Mouse (Mus musculus): ENCODE data around the gene Cldn6. TPM values are rescaled to one million over a fixed set of nuclear protein-coding genes. Genes with fewer than 3 reads are reported as not detected.

The Cldn6 gene
- polyA plus RNA-seq, 1 experiment from 2014 or later = 0.42 TPM

GRCm38 (mm10) chr17:23654001-23654400, 25.0 kb upstream of the Cldn6 start:
- H3K9ac ChIP-seq (ENCODE audit: low read length) = no peak overlapping the region
- 49% methylated on average over 6 of the region's 6 CpGs for WGBS
- no peak overlapping the region for H3K27ac ChIP-seq (replicated peaks in 1 of 2; ENCODE audit: control insufficient read depth in 1 of 2, insufficient read depth in 1 of 2, low read depth in 2 of 2, low read length in 2 of 2)
- no peaks in the 10 kb centered on the region for H3K9me3 ChIP-seq (ENCODE audit: control insufficient read depth, low read length)
- H3K4me3 ChIP-seq (ENCODE audit: control insufficient read depth in 1 of 2, insufficient read depth in 1 of 2, low read depth in 1 of 2, low read length in 2 of 2) = no peak overlapping the region
- H3K4me2 ChIP-seq (ENCODE audit: low read length) = no peak overlapping the region
- H3K4me1 ChIP-seq (ENCODE audit: control insufficient read depth in 2 of 2, insufficient read depth in 2 of 2, low read length in 2 of 2) = no peaks in the 10 kb centered on the region
- no peak for ATAC-seq (ENCODE audit: insufficient number of reproducible peaks, insufficient read depth, low FRiP score, low read depth)
- peaks cover 6% of the 10 kb centered on the region; the same call in 1 of the 2 replicates for H3K27me3 ChIP-seq (ENCODE audit: control insufficient read depth, insufficient read depth, low read length)
- H3K36me3 ChIP-seq (ENCODE audit: control insufficient read depth, insufficient read depth, low read length) = no peaks in the 10 kb centered on the region

GRCm38 (mm10) chr17:23654410-23654809, 24.6 kb upstream of the Cldn6 start:
- H3K36me3 ChIP-seq (ENCODE audit: control insufficient read depth, insufficient read depth, low read length) = no peaks in the 10 kb centered on the region
- H3K9me3 ChIP-seq (ENCODE audit: control insufficient read depth, low read length) = no peaks in the 10 kb centered on the region
- WGBS = 53% methylated on average over 2 of the region's 2 CpGs
- H3K9ac ChIP-seq (ENCODE audit: low read length) = no peak overlapping the region
- H3K27me3 ChIP-seq (ENCODE audit: control insufficient read depth, insufficient read depth, low read length) = peaks cover 10% of the 10 kb centered on the region
- no peaks in the 10 kb centered on the region for H3K4me1 ChIP-seq (ENCODE audit: control insufficient read depth in 2 of 2, insufficient read depth in 2 of 2, low read length in 2 of 2)
- H3K4me3 ChIP-seq (ENCODE audit: control insufficient read depth in 1 of 2, insufficient read depth in 1 of 2, low read depth in 1 of 2, low read length in 2 of 2) = no peak overlapping the region
- H3K27ac ChIP-seq (replicated peaks in 1 of 2; ENCODE audit: control insufficient read depth in 1 of 2, insufficient read depth in 1 of 2, low read depth in 2 of 2, low read length in 2 of 2) = no peak overlapping the region
- no peak overlapping the region for H3K4me2 ChIP-seq (ENCODE audit: low read length)
- no peak for ATAC-seq (ENCODE audit: insufficient number of reproducible peaks, insufficient read depth, low FRiP score, low read depth)

- no peak for ATAC-seq (ENCODE audit: insufficient number of reproducible peaks, insufficient read depth, low FRiP score, low read depth)
- no peaks in the 10 kb centered on the region for H3K9me3 ChIP-seq (ENCODE audit: control insufficient read depth, low read length)
- H3K36me3 ChIP-seq (ENCODE audit: control insufficient read depth, insufficient read depth, low read length) = no peaks in the 10 kb centered on the region
- peaks cover 48% of the 10 kb centered on the region for H3K27me3 ChIP-seq (ENCODE audit: control insufficient read depth, insufficient read depth, low read length)
- H3K4me3 ChIP-seq (ENCODE audit: control insufficient read depth in 1 of 2, insufficient read depth in 1 of 2, low read depth in 1 of 2, low read length in 2 of 2) = no peak overlapping the region
- WGBS = 73% methylated on average over 3 of the region's 3 CpGs
- no peak overlapping the region for H3K27ac ChIP-seq (replicated peaks in 1 of 2; ENCODE audit: control insufficient read depth in 1 of 2, insufficient read depth in 1 of 2, low read depth in 2 of 2, low read length in 2 of 2)
- H3K4me1 ChIP-seq (ENCODE audit: control insufficient read depth in 2 of 2, insufficient read depth in 2 of 2, low read length in 2 of 2) = peaks cover 0 to 3% of the 10 kb centered on the region in 2 experiments; a peak in 1 of 4 replicates
- no peak overlapping the region for H3K4me2 ChIP-seq (ENCODE audit: low read length)
- H3K9ac ChIP-seq (ENCODE audit: low read length) = no peak overlapping the region
These were observed 20.6 kb upstream of the Cldn6 start for GRCm38 (mm10) chr17:23658450-23658849.

- Histone ChIP-seq H3K9me3 (ENCODE audit: control insufficient read depth, low read length) (no peaks in the 10 kb centered on the region), H3K4me2 (ENCODE audit: low read length) (peak within 1 kb of the TSS; percentile 35), H3K36me3 (ENCODE audit: control insufficient read depth, insufficient read depth, low read length) (no peaks in the 10 kb centered on the region), H3K27me3 (ENCODE audit: control insufficient read depth, insufficient read depth, low read length) (peaks cover 48% of the 10 kb centered on the region), H3K27ac (replicated peaks in 1 of 2; ENCODE audit: control insufficient read depth in 1 of 2, insufficient read depth in 1 of 2, low read depth in 2 of 2, low read length in 2 of 2) (no peak within 1 kb of the TSS), H3K4me3 (ENCODE audit: control insufficient read depth in 1 of 2, insufficient read depth in 1 of 2, low read depth in 1 of 2, low read length in 2 of 2) (peak within 1 kb of the TSS in 1 of 2 experiments; percentile 12; a peak in 2 of 4 replicates), H3K9ac (ENCODE audit: low read length) (no peak within 1 kb of the TSS), H3K4me1 (ENCODE audit: control insufficient read depth in 2 of 2, insufficient read depth in 2 of 2, low read length in 2 of 2) (peaks cover 0 to 3% of the 10 kb centered on the region in 2 experiments; a peak in 1 of 4 replicates)
- 6% methylated on average over 27 of the region's 27 CpGs for WGBS
- 0 out of 2 replicates have a peak, but pooled peaks have one; percentile 31 for ATAC-seq (ENCODE audit: insufficient number of reproducible peaks, insufficient read depth, low FRiP score, low read depth)
These were observed 18.8 kb upstream of the Cldn6 start, which contains the start of gene Bicdl2 for GRCm38 (mm10) chr17:23660117-23660875. Bicdl2 (plus strand) TSS chr17:23660506.

GRCm38 (mm10) chr17:23660876-23661200, 18.2 kb upstream of the Cldn6 start:
- 6% methylated on average over 14 of the region's 14 CpGs for WGBS
- Histone ChIP-seq H3K4me2 (ENCODE audit: low read length) (peak overlapping the region; percentile 35), H3K9ac (ENCODE audit: low read length) (no peak overlapping the region), H3K4me3 (ENCODE audit: control insufficient read depth in 1 of 2, insufficient read depth in 1 of 2, low read depth in 1 of 2, low read length in 2 of 2) (peak overlapping the region in 1 of 2 experiments; percentile 12; a peak in 2 of 4 replicates), H3K27me3 (ENCODE audit: control insufficient read depth, insufficient read depth, low read length) (peaks cover 48% of the 10 kb centered on the region), H3K4me1 (ENCODE audit: control insufficient read depth in 2 of 2, insufficient read depth in 2 of 2, low read length in 2 of 2) (peaks cover 0 to 3% of the 10 kb centered on the region in 2 experiments; a peak in 1 of 4 replicates), H3K27ac (replicated peaks in 1 of 2; ENCODE audit: control insufficient read depth in 1 of 2, insufficient read depth in 1 of 2, low read depth in 2 of 2, low read length in 2 of 2) (no peak overlapping the region), H3K36me3 (ENCODE audit: control insufficient read depth, insufficient read depth, low read length) (no peaks in the 10 kb centered on the region), H3K9me3 (ENCODE audit: control insufficient read depth, low read length) (no peaks in the 10 kb centered on the region)
- no peak for ATAC-seq (ENCODE audit: insufficient number of reproducible peaks, insufficient read depth, low FRiP score, low read depth)

- Histone ChIP-seq H3K27ac (replicated peaks in 1 of 2; ENCODE audit: control insufficient read depth in 1 of 2, insufficient read depth in 1 of 2, low read depth in 2 of 2, low read length in 2 of 2) (no peak overlapping the region), H3K9me3 (ENCODE audit: control insufficient read depth, low read length) (no peaks in the 10 kb centered on the region), H3K4me3 (ENCODE audit: control insufficient read depth in 1 of 2, insufficient read depth in 1 of 2, low read depth in 1 of 2, low read length in 2 of 2) (no peak overlapping the region), H3K36me3 (ENCODE audit: control insufficient read depth, insufficient read depth, low read length) (peaks cover 4% of the 10 kb centered on the region), H3K4me2 (ENCODE audit: low read length) (no peak overlapping the region), H3K4me1 (ENCODE audit: control insufficient read depth in 2 of 2, insufficient read depth in 2 of 2, low read length in 2 of 2) (peaks cover 0 to 3% of the 10 kb centered on the region in 2 experiments; a peak in 1 of 4 replicates), H3K9ac (ENCODE audit: low read length) (no peak overlapping the region), H3K27me3 (ENCODE audit: control insufficient read depth, insufficient read depth, low read length) (peaks cover 46% of the 10 kb centered on the region)
- 2% methylated on average over 9 of the region's 9 CpGs for WGBS
- no peak for ATAC-seq (ENCODE audit: insufficient number of reproducible peaks, insufficient read depth, low FRiP score, low read depth)
These were observed 17.5 kb upstream of the Cldn6 start for GRCm38 (mm10) chr17:23661526-23661925.

GRCm38 (mm10) chr17:23664556-23665021, 14.5 kb upstream of the Cldn6 start:
- ATAC-seq (ENCODE audit: insufficient number of reproducible peaks, insufficient read depth, low FRiP score, low read depth) = no peak

More at GRCm38 (mm10) chr17:23664556-23665021, 14.5 kb upstream of the Cldn6 start:
- Histone ChIP-seq H3K9ac (ENCODE audit: low read length) (no peak overlapping the region), H3K9me3 (ENCODE audit: control insufficient read depth, low read length) (no peaks in the 10 kb centered on the region), H3K36me3 (ENCODE audit: control insufficient read depth, insufficient read depth, low read length) (peaks cover 35% of the 10 kb centered on the region), H3K4me1 (ENCODE audit: control insufficient read depth in 2 of 2, insufficient read depth in 2 of 2, low read length in 2 of 2) (peaks cover 0 to 3% of the 10 kb centered on the region in 2 experiments; a peak in 1 of 4 replicates), H3K27me3 (ENCODE audit: control insufficient read depth, insufficient read depth, low read length) (peaks cover 36% of the 10 kb centered on the region), H3K4me2 (ENCODE audit: low read length) (no peak overlapping the region), H3K4me3 (ENCODE audit: control insufficient read depth in 1 of 2, insufficient read depth in 1 of 2, low read depth in 1 of 2, low read length in 2 of 2) (no peak overlapping the region), H3K27ac (replicated peaks in 1 of 2; ENCODE audit: control insufficient read depth in 1 of 2, insufficient read depth in 1 of 2, low read depth in 2 of 2, low read length in 2 of 2) (no peak overlapping the region)
- 17% methylated on average over 5 of the region's 5 CpGs for WGBS
